Mouse (Mus musculus) hindbrain, embryonic 15.5 days (tissue): ENCODE data around the gene Lzts2. TPM values are rescaled to one million over a fixed set of nuclear protein-coding genes. Genes with fewer than 3 reads are reported as not detected.

ENCODE experiments used
- ATAC-seq: fragments of 200-750 bp; cut with Nextera tagmentation; 2 replicates; pipeline ENCODE4 v1.8.0; 2017; ENCODE audit warnings: low read depth, moderate number of reproducible peaks, moderate TSS enrichment; ENCODE audit not compliant: low FRiP score
- H3K27ac ChIP-seq: fragments of 300-500 bp; sonication (generic); replicated peaks from 2 replicates; pipeline ENCODE4 v1.5.1; 2015; ENCODE audit warnings: mild to moderate bottlenecking, inconsistent platforms
- H3K27me3 ChIP-seq: fragments of 300-500 bp; sonication (generic); 2 replicates; pipeline ENCODE4 v1.6.1; 2015; ENCODE audit warnings: control low read depth, inconsistent platforms
- H3K36me3 ChIP-seq: fragments of 300-500 bp; sonication (generic); 2 replicates; pipeline ENCODE4 v1.6.1; 2015; ENCODE audit warnings: control low read depth, inconsistent platforms
- H3K4me1 ChIP-seq: fragments of 300-500 bp; sonication (generic); replicated peaks from 2 replicates; pipeline ENCODE4 v1.6.1; 2015; ENCODE audit warnings: control low read depth, inconsistent platforms
- H3K4me2 ChIP-seq: fragments of 300-500 bp; sonication (generic); 2 replicates; pipeline ENCODE4 v1.6.1; 2015; ENCODE audit warnings: moderate library complexity, mild to moderate bottlenecking, inconsistent platforms
- H3K4me3 ChIP-seq: fragments of 300-500 bp; sonication (generic); 2 replicates; pipeline ENCODE4 v1.5.1; 2015; ENCODE audit warnings: mild to moderate bottlenecking, inconsistent platforms
- H3K9ac ChIP-seq: fragments of 300-500 bp; sonication (generic); 2 replicates; pipeline ENCODE4 v1.6.1; 2015; ENCODE audit warnings: inconsistent platforms
- H3K9me3 ChIP-seq: fragments of 300-500 bp; sonication (generic); 2 replicates; pipeline ENCODE4 v1.6.1; 2016; ENCODE audit warnings: control low read depth, inconsistent platforms
- WGBS: fragments of 180-500 bp; shearing (Covaris S2); methylation state at CpG from one replicate; pipeline ENCODE4 v1.1.7; 2015; 5-methylcytosine and 5-hydroxymethylcytosine counted together
- polyA plus RNA-seq: library from polyadenylated mRNA; unstranded; fragments of >200 nt; fragmentation: Nextera tagmentation; extraction: Ambion mirVana; gene quantifications from 2 replicates; pipeline ENCODE4 v1.2.1, GENCODE M21; 2015

Gene Lzts2
- polyA plus RNA-seq, 1 experiment from 2014 or later: 25.4 TPM

- peaks cover 69% of the 10 kb centered on the region for H3K4me1 ChIP-seq
- peak overlapping the region; percentile 95 for H3K27ac ChIP-seq
- H3K27me3 ChIP-seq: no peaks in the 10 kb centered on the region
- peak overlapping the region; percentile 70 for H3K4me3 ChIP-seq
- 0% methylated on average over 18 of the region's 27 CpGs for WGBS
- peak overlapping the region; percentile 86 for H3K4me2 ChIP-seq
- peak; percentile 72 for ATAC-seq
- H3K9me3 ChIP-seq: no peaks in the 10 kb centered on the region
- H3K9ac ChIP-seq: peak overlapping the region; percentile 71
- no peaks in the 10 kb centered on the region for H3K36me3 ChIP-seq
Measured at GRCm38 (mm10) chr19:45017216-45017771, 3.1 kb downstream of the Lzts2 start.

DNA sequence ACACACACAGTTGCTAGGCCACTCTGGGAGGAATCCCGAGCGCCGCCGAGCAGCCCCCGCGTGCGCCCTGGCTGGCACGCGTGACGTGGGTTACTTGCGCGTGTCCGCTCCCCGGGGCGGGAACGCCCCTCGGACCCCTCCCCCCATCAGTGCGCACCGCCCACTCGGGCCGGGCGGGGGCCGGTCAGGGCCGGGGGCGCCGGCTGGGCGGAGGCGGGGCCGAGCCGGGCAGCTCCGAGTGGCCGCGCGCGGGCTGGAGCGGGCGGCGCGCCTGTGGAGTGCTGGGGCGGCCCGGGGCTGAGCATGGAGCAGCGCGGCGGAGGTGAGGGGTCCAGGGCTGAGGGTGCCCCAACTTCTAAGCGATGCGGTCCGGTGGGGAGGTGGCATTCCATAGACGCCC is 3.7 kb downstream of the Lzts2 start:
- H3K27ac ChIP-seq: peak overlapping the region; percentile 95
- no peaks in the 10 kb centered on the region for H3K27me3 ChIP-seq
- WGBS: under 1% methylated on average over 46 of the region's 48 CpGs
- H3K4me1 ChIP-seq: peaks cover 65% of the 10 kb centered on the region
- ATAC-seq: peak; percentile 70
- H3K9me3 ChIP-seq: no peaks in the 10 kb centered on the region
- H3K9ac ChIP-seq: peak overlapping the region; percentile 71
- H3K4me3 ChIP-seq: peak overlapping the region; percentile 70
- H3K4me2 ChIP-seq: peak overlapping the region; percentile 86
- H3K36me3 ChIP-seq: no peaks in the 10 kb centered on the region

- H3K4me3 ChIP-seq: peak overlapping the region; percentile 70
- peak overlapping the region; percentile 86 for H3K4me2 ChIP-seq
- H3K27me3 ChIP-seq: no peaks in the 10 kb centered on the region
- H3K27ac ChIP-seq: peak overlapping the region; percentile 95
- WGBS: 0% methylated on average over 13 of the region's 13 CpGs
- H3K9ac ChIP-seq: peak overlapping the region; percentile 71
- H3K36me3 ChIP-seq: no peaks in the 10 kb centered on the region
- peaks cover 64% of the 10 kb centered on the region for H3K4me1 ChIP-seq
- H3K9me3 ChIP-seq: no peaks in the 10 kb centered on the region
- peak; percentile 13; the same call in 1 of the 2 replicates for ATAC-seq
Measured at GRCm38 (mm10) chr19:45018351-45018831, 4.2 kb downstream of the Lzts2 start.

- Histone ChIP-seq H3K9me3 (no peaks in the 10 kb centered on the region), H3K4me3 (no peak overlapping the region), H3K4me2 (0 out of 2 replicates have a peak overlapping the region, but pooled peaks have one; percentile 4), H3K27me3 (no peaks in the 10 kb centered on the region), H3K27ac (no peak overlapping the region), H3K9ac (no peak overlapping the region), H3K36me3 (peaks cover 5% of the 10 kb centered on the region), H3K4me1 (peaks cover 53% of the 10 kb centered on the region)
- no peak for ATAC-seq
- 74% methylated on average over 6 of the region's 6 CpGs for WGBS
Measured at GRCm38 (mm10) chr19:45020348-45020747, 6.1 kb downstream of the Lzts2 start.

- Histone ChIP-seq H3K27ac (no peak overlapping the region), H3K36me3 (peaks cover 15% of the 10 kb centered on the region), H3K4me1 (peaks cover 43% of the 10 kb centered on the region), H3K9me3 (no peaks in the 10 kb centered on the region), H3K27me3 (no peaks in the 10 kb centered on the region), H3K9ac (no peak overlapping the region), H3K4me3 (no peak overlapping the region), H3K4me2 (no peak overlapping the region)
- WGBS: 85% methylated on average over 15 of the region's 15 CpGs
- no peak for ATAC-seq
Measured at GRCm38 (mm10) chr19:45021362-45021761, 7.1 kb downstream of the Lzts2 start.

DNA sequence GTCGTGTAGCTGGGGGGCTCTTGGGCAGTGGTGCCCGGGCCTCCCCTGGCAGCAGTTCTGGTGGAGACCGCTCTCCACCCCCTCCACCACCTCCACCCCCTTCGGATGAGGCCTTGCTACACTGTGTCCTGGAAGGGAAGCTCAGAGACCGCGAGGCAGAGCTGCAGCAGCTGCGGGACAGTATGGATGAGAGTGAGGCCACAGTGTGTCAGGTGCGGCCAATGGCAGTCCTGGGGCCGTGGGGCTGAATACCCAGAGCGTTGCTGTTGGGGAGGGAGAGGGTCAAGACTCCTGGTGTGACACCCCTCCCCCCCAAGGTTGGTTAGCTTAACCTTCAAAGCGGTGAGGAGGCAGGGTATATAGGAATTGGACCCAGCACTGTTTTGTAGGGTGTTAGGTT is 9.8 kb downstream of the Lzts2 start:
- Histone ChIP-seq H3K27me3 (no peaks in the 10 kb centered on the region), H3K27ac (no peak overlapping the region), H3K9ac (no peak overlapping the region), H3K4me3 (no peak overlapping the region), H3K36me3 (peaks cover 28% of the 10 kb centered on the region), H3K9me3 (no peaks in the 10 kb centered on the region), H3K4me2 (no peak overlapping the region), H3K4me1 (peaks cover 24% of the 10 kb centered on the region)
- ATAC-seq: no peak
- WGBS: 85% methylated on average over 11 of the region's 11 CpGs

- Histone ChIP-seq H3K4me2 (no peak overlapping the region), H3K9me3 (no peaks in the 10 kb centered on the region), H3K9ac (no peak overlapping the region), H3K36me3 (peaks cover 28% of the 10 kb centered on the region), H3K27ac (no peak overlapping the region), H3K4me3 (no peak overlapping the region), H3K27me3 (no peaks in the 10 kb centered on the region), H3K4me1 (peaks cover 20% of the 10 kb centered on the region)
- no peak for ATAC-seq
- WGBS: 81% methylated on average over 20 of the region's 20 CpGs
Measured at GRCm38 (mm10) chr19:45024775-45025174, 10.6 kb downstream of the Lzts2 start.

GRCm38 (mm10) chr19:45025937-45026568 is 11.8 kb downstream of the Lzts2 start:
- Histone ChIP-seq H3K4me1 (peaks cover 15% of the 10 kb centered on the region), H3K4me3 (no peak overlapping the region), H3K4me2 (no peak overlapping the region), H3K9ac (no peak overlapping the region), H3K9me3 (no peaks in the 10 kb centered on the region), H3K36me3 (peaks cover 28% of the 10 kb centered on the region), H3K27ac (no peak overlapping the region), H3K27me3 (no peaks in the 10 kb centered on the region)
- no peak for ATAC-seq
- WGBS: 94% methylated on average over 37 of the region's 37 CpGs

- Histone ChIP-seq H3K27ac (no peak overlapping the region), H3K4me1 (peaks cover 16% of the 10 kb centered on the region; the same call in 1 of the 2 replicates), H3K9ac (no peak overlapping the region), H3K4me3 (no peak overlapping the region), H3K9me3 (no peaks in the 10 kb centered on the region), H3K36me3 (peaks cover 28% of the 10 kb centered on the region), H3K4me2 (no peak overlapping the region), H3K27me3 (no peaks in the 10 kb centered on the region)
- ATAC-seq: no peak
- WGBS: 81% methylated on average over 6 of the region's 6 CpGs
Measured at GRCm38 (mm10) chr19:45026958-45027670, 12.9 kb downstream of the Lzts2 start.

- 82% methylated on average over 6 of the region's 6 CpGs for WGBS
- no peak overlapping the region for H3K4me3 ChIP-seq
- H3K27ac ChIP-seq: no peak overlapping the region
- H3K9ac ChIP-seq: no peak overlapping the region
- peaks cover 24% of the 10 kb centered on the region; the same call in 1 of the 2 replicates for H3K4me1 ChIP-seq
- no peaks in the 10 kb centered on the region for H3K27me3 ChIP-seq
- ATAC-seq: no peak
- peaks cover 28% of the 10 kb centered on the region for H3K36me3 ChIP-seq
- H3K9me3 ChIP-seq: no peaks in the 10 kb centered on the region
- no peak overlapping the region for H3K4me2 ChIP-seq
Measured at GRCm38 (mm10) chr19:45027848-45028247, 13.6 kb downstream of the Lzts2 start.

- no peak for ATAC-seq
- 62% methylated on average over 19 of the region's 19 CpGs for WGBS
Measured at GRCm38 (mm10) chr19:45028746-45029145, 14.5 kb downstream of the Lzts2 start.

GRCm38 (mm10) chr19:45029571-45029970 is 15.4 kb downstream of the Lzts2 start:
- no peak overlapping the region for H3K4me2 ChIP-seq
- peaks cover 26% of the 10 kb centered on the region; the same call in 1 of the 2 replicates for H3K4me1 ChIP-seq
- no peak for ATAC-seq
- H3K36me3 ChIP-seq: peaks cover 28% of the 10 kb centered on the region
- no peaks in the 10 kb centered on the region for H3K27me3 ChIP-seq
- WGBS: 51% methylated on average over 9 of the region's 9 CpGs
- no peaks in the 10 kb centered on the region for H3K9me3 ChIP-seq
- H3K27ac ChIP-seq: no peak overlapping the region
- no peak overlapping the region for H3K4me3 ChIP-seq
- H3K9ac ChIP-seq: no peak overlapping the region

More at GRCm38 (mm10) chr19:45028746-45029145, 14.5 kb downstream of the Lzts2 start:
- H3K27ac ChIP-seq: no peak overlapping the region
- no peak overlapping the region for H3K4me2 ChIP-seq
- no peak overlapping the region for H3K9ac ChIP-seq
- H3K4me1 ChIP-seq: peaks cover 26% of the 10 kb centered on the region; the same call in 1 of the 2 replicates
- H3K36me3 ChIP-seq: peaks cover 28% of the 10 kb centered on the region
- no peak overlapping the region for H3K4me3 ChIP-seq
- H3K27me3 ChIP-seq: no peaks in the 10 kb centered on the region
- H3K9me3 ChIP-seq: no peaks in the 10 kb centered on the region
